Mouse (Mus musculus): Measurements from ENCODE around the gene Aff1.

DNA sequence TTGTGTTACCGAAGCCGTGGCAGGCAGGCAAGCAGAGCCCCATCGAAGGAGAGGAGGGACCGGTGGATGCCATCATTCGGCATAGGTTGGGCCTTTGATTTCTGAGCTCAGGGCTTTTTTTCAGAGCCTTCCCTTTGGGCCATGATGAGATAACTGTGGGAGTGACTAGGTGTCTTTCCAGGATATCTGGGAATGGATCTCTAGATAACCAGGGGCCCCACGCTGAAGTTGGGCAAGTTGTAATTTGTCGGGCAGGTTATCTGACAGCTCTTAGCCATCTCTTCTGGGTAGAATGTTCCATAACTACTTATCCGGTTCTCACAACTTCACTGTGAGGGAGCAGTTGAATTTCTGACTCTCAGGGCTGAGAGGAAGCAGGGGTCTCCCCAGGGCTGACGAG lies 77.5 kb downstream of the Aff1 start:
- no peak for TF ChIP-seq CTCF (IDR thresholded peaks at IDR 0.05; ENCODE audit: low read depth, low read length)
- TF ChIP-seq POLR2A (IDR thresholded peaks at IDR 0.05; ENCODE audit: extremely low read depth, insufficient read depth, low read length): no peak

Measured in liver, adult 2 months (tissue).